Mouse (Mus musculus) neural tube, embryonic 12.5 days (tissue): ENCODE results near the gene Ppcs. TPM values are rescaled to one million over a fixed set of nuclear protein-coding genes. Genes with fewer than 3 reads are reported as not detected.

Experiments used
- ATAC-seq: fragments of 200-750 bp; cut with Nextera tagmentation; 2 replicates; pipeline ENCODE4 v1.8.0; 2017; ENCODE audit warnings: low read depth, mild to moderate bottlenecking, moderate TSS enrichment, moderate library complexity; ENCODE audit not compliant: low FRiP score
- H3K27ac ChIP-seq: fragments of 300-500 bp; sonication (generic); 2 replicates; pipeline ENCODE4 v1.5.1; 2016
- H3K27me3 ChIP-seq: fragments of 300-500 bp; sonication (generic); replicated peaks from 2 replicates; pipeline ENCODE4 v1.6.1; 2016; ENCODE audit warnings: mild to moderate bottlenecking
- H3K36me3 ChIP-seq: fragments of 300-500 bp; sonication (generic); 2 replicates; pipeline ENCODE4 v1.6.1; 2016; ENCODE audit warnings: mild to moderate bottlenecking
- H3K4me1 ChIP-seq: fragments of 300-500 bp; sonication (generic); 2 replicates; pipeline ENCODE4 v1.6.1; 2016
- H3K4me2 ChIP-seq: fragments of 300-500 bp; sonication (generic); replicated peaks from 2 replicates; pipeline ENCODE4 v1.6.1; 2016; ENCODE audit warnings: mild to moderate bottlenecking
- H3K4me3 ChIP-seq: fragments of 300-500 bp; sonication (generic); 2 replicates; pipeline ENCODE4 v1.5.1; 2016
- H3K9ac ChIP-seq: fragments of 300-500 bp; sonication (generic); 2 replicates; pipeline ENCODE4 v1.6.1; 2016; ENCODE audit warnings: mild to moderate bottlenecking
- H3K9me3 ChIP-seq: fragments of 300-500 bp; sonication (generic); 2 replicates; pipeline ENCODE4 v1.6.1; 2016; ENCODE audit warnings: mild to moderate bottlenecking
- WGBS: fragments of 180-500 bp; shearing (Covaris S2); methylation state at CpG from one replicate; pipeline ENCODE4 v1.1.7; 2016; 5-methylcytosine and 5-hydroxymethylcytosine counted together
- polyA plus RNA-seq: library from polyadenylated mRNA; unstranded; fragments of >200 nt; fragmentation: Nextera tagmentation; extraction: Ambion mirVana; gene quantifications from 2 replicates; pipeline ENCODE4 v1.2.1, GENCODE M21; 2016

Ppcs gene
- 20.9 and 22.7 TPM in 2 replicates for polyA plus RNA-seq

DNA sequence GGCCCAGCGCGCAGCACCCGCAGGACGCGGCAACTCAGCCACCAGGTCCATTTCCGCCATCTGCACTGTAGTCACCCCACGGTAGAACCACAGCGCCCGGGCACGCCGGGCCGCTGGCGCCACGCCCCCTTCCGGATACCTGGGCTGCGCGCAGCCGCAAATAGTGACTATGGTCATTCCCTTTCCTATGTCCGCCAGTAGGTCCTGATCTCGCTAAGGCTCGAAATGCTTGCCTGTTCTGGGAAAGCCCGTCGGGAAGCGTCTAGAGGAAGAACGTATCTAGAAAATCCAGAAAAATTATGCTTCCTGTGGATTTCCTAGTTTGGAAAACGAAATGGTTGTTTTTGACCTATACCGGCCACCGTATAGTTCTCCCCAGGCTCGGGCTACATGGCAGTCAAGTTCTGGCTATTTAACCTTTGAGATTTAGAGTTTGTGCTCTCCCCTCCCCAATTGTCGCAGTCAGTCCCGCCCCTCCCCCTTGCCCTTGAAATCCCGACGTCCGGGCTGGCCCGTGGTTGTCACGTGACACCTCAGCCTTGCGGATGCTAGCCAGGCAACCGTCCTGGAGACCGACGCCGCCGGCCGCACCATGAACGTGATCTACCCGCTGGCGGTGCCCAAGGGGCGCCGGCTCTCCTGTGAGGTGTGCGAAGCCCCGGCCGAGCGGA, at the start of gene Ppcs, which contains the start of gene Zmynd12:
Gene Ppcs (minus strand): TSS at position 127 of the 671 bp plus-strand sequence.
Gene Zmynd12 (plus strand): TSS at position 521 of the 671 bp plus-strand sequence.
- H3K4me1 ChIP-seq, result peaks cover 19% of the 10 kb centered on the region
- H3K4me3 ChIP-seq, result peak within 1 kb of the TSS; percentile 65
- peak within 1 kb of the TSS; percentile 77 for H3K9ac ChIP-seq
- no peaks in the 10 kb centered on the region for H3K27me3 ChIP-seq
- no peaks in the 10 kb centered on the region for H3K36me3 ChIP-seq
- WGBS, result under 1% methylated on average over 52 of the region's 52 CpGs
- H3K27ac ChIP-seq, result peak within 1 kb of the TSS; percentile 64
- H3K9me3 ChIP-seq, result no peaks in the 10 kb centered on the region
- peak; percentile 94 for ATAC-seq
- peak within 1 kb of the TSS; percentile 88 for H3K4me2 ChIP-seq

DNA sequence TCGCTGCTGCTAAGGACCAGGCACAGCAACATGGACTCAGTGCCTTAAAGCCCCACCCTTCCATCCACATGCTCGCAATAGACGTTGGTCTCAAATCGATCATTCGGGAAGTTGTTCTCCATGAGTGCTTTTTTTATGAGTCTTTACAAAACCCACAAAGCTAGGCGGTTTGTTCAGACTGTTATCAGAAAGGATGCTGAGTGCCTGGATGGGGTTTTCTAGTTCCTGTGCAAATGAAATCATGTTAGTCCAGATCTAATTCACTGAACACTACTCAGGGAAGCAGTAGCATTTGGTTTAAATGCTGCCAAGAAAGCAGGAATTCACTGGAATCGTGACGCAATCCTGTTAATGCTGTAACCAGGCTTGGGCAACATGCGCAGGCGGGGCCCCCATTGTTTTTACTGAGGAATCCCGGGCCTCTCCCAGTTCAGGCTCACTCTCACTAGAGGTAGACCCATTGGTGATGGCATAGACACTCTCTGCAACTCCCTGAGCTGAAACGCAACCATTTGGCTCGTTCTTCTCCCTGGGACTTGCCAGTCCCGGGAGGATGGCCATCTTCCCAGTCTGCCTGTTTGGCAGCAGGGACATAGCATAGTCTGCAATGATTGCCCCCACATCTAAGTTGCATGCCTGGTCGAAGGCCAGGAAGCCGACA, 45.6 kb upstream of the Ppcs start:
- 90% methylated on average over 16 of the region's 16 CpGs for WGBS
- H3K9me3 ChIP-seq, result no peaks in the 10 kb centered on the region
- no peak for ATAC-seq

DNA sequence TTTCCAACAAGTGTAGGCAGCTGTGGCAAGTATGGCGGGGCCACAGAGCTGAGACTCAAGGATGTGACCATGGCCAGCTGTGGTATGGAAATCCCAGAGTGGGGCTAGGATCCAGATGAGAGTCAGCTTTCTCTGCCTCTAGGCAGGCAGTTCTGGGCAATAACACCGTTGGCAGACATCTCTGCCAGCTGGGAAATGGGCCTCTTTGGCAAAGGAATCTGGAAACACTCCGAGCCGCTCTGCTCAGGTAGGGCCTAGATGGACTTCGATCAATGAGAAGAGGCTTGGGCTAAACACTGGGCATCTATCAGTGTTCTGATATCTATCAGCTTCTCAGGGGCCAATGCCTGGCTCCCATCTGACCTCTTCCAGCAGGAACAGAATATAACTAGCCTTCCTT, 43.6 kb upstream of the Ppcs start:
- Histone ChIP-seq H3K4me1 (peaks cover 16% of the 10 kb centered on the region; the same call in 1 of the 2 replicates), H3K4me2 (no peak overlapping the region), H3K9me3 (no peaks in the 10 kb centered on the region), H3K9ac (no peak overlapping the region), H3K27me3 (no peaks in the 10 kb centered on the region), H3K27ac (no peak overlapping the region), H3K36me3 (no peaks in the 10 kb centered on the region), H3K4me3 (no peak overlapping the region)
- ATAC-seq, result no peak
- WGBS, result 92% methylated on average over 5 of the region's 5 CpGs

More for the DNA sequence above, 45.6 kb upstream of the Ppcs start:
- Histone ChIP-seq H3K36me3 (no peaks in the 10 kb centered on the region), H3K27ac (no peak overlapping the region), H3K9ac (no peak overlapping the region), H3K4me1 (peaks cover 12% of the 10 kb centered on the region; the same call in 1 of the 2 replicates), H3K4me3 (no peak overlapping the region), H3K4me2 (no peak overlapping the region), H3K27me3 (no peaks in the 10 kb centered on the region)

DNA sequence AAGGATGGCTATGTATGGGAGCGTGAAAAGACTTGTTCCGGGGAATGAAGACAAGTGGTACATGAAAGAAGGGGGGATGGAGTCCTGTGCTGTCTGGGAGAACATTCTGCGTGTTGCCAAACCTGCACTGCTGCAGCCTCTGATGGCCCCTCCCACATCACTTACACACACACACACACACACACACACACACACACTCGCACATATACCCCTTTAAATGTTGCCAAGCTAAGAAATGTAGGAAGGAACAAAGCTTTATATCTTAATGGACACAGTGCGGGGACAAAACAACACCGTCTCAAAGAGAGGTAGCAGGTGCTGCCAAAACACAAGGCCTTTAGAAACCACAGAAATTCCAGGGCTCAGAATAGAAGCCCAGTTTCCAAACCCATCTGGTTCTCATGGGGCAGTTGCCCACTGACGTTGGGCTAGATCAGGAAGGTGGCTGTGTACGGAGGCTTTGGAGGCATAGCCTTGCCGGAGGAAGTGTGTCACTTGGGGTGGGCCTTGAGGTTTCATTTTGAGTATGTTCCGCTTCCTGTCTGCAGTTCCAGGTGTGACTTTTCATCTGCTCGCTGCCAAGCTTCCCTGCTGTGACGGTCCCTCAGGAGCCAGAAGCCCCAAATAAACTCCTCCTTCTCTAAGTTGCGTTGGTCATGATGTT, 41.7 kb upstream of the Ppcs start:
- Histone ChIP-seq H3K27ac (no peak overlapping the region), H3K9me3 (no peaks in the 10 kb centered on the region), H3K4me1 (peaks cover 20% of the 10 kb centered on the region; the same call in 1 of the 2 replicates), H3K4me2 (no peak overlapping the region), H3K27me3 (no peaks in the 10 kb centered on the region), H3K36me3 (no peaks in the 10 kb centered on the region), H3K4me3 (no peak overlapping the region), H3K9ac (no peak overlapping the region)
- ATAC-seq, result no peak
- 83% methylated on average over 13 of the region's 13 CpGs for WGBS

- peaks cover 20% of the 10 kb centered on the region; the same call in 1 of the 2 replicates for H3K4me1 ChIP-seq
- no peaks in the 10 kb centered on the region for H3K9me3 ChIP-seq
- H3K9ac ChIP-seq, result no peak overlapping the region
- H3K36me3 ChIP-seq, result no peaks in the 10 kb centered on the region
- peak overlapping the region; percentile 27 for H3K4me2 ChIP-seq
- 52% methylated on average over 11 of the region's 11 CpGs for WGBS
- H3K27me3 ChIP-seq, result no peaks in the 10 kb centered on the region
- H3K4me3 ChIP-seq, result no peak overlapping the region
- ATAC-seq, result peak; percentile 65
- peak overlapping the region; percentile 37; the same call in 1 of the 2 replicates for H3K27ac ChIP-seq
Observed at GRCm38 (mm10) chr4:119462858-119463755, 40.9 kb upstream of the Ppcs start.

GRCm38 (mm10) chr4:119462457-119462856, 40.2 kb upstream of the Ppcs start:
- peaks cover 20% of the 10 kb centered on the region; the same call in 1 of the 2 replicates for H3K4me1 ChIP-seq
- 94% methylated on average over 3 of the region's 3 CpGs for WGBS

GRCm38 (mm10) chr4:119460728-119461141, 38.5 kb upstream of the Ppcs start:
- H3K4me1 ChIP-seq, result peaks cover 20% of the 10 kb centered on the region; the same call in 1 of the 2 replicates
- no peak overlapping the region for H3K9ac ChIP-seq

More at GRCm38 (mm10) chr4:119462457-119462856, 40.2 kb upstream of the Ppcs start:
- no peak overlapping the region for H3K9ac ChIP-seq
- no peaks in the 10 kb centered on the region for H3K27me3 ChIP-seq
- H3K36me3 ChIP-seq, result no peaks in the 10 kb centered on the region
- no peak for ATAC-seq
- H3K27ac ChIP-seq, result peak overlapping the region; percentile 16; the same call in 1 of the 2 replicates
- 0 out of 2 replicates have a peak overlapping the region, but pooled peaks have one; percentile 27 for H3K4me2 ChIP-seq
- H3K9me3 ChIP-seq, result no peaks in the 10 kb centered on the region
- H3K4me3 ChIP-seq, result no peak overlapping the region

DNA sequence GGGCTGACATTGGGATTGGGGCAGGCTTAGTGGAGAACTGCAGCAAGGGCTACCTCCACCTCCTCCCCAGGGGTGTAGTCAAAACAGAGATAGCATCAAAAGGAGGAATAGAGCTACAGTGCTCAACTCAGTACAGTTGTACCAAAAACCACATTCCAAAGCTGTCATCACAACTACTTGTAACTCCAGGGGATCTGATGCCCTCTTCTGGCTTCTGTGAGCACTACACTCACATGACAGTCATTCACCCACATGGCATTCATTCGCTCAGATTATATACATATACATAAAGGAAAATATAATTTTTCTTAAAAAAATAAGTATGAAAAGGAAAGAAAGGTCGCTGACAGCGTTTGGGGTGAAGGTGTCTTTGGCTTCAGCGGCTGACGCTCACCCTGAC, 38.1 kb upstream of the Ppcs start:
- WGBS, result 66% methylated on average over 5 of the region's 5 CpGs
- Histone ChIP-seq H3K36me3 (no peaks in the 10 kb centered on the region), H3K27ac (no peak overlapping the region), H3K4me1 (peaks cover 20% of the 10 kb centered on the region; the same call in 1 of the 2 replicates), H3K9ac (no peak overlapping the region), H3K4me3 (no peak overlapping the region), H3K27me3 (no peaks in the 10 kb centered on the region), H3K4me2 (peak overlapping the region; percentile 12; the same call in 1 of the 2 replicates), H3K9me3 (no peaks in the 10 kb centered on the region)
- ATAC-seq, result no peak

More at GRCm38 (mm10) chr4:119460728-119461141, 38.5 kb upstream of the Ppcs start:
- 30% methylated on average over 8 of the region's 8 CpGs for WGBS
- Histone ChIP-seq H3K27ac (peak overlapping the region; percentile 0; the same call in 1 of the 2 replicates), H3K27me3 (no peaks in the 10 kb centered on the region), H3K4me3 (no peak overlapping the region), H3K36me3 (no peaks in the 10 kb centered on the region), H3K9me3 (no peaks in the 10 kb centered on the region), H3K4me2 (peak overlapping the region; percentile 12; the same call in 1 of the 2 replicates)
- ATAC-seq, result peak; percentile 74

DNA sequence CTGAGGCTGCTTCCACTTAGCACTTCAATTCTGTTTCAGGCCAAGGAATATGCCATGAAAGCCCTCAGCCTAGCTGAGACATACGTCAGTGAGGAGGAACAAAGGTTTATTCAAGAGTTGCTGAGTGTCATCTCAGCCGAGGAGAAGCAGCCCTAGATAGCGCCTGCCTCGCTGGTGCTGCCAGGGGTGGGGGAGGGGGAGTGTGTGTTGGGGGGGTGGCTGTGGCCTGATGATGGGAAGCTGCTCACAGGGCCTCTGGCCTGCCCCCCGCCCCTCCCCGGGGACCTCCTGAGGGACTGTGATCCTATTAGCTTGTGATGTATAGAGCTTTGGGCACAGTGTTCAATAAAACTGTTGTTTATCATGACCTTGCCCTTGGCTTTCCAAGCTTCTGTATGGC, 31.3 kb upstream of the Ppcs start:
- no peak overlapping the region for H3K9ac ChIP-seq
- H3K36me3 ChIP-seq, result no peaks in the 10 kb centered on the region
- no peak overlapping the region for H3K27ac ChIP-seq
- H3K4me1 ChIP-seq, result peaks cover 3% of the 10 kb centered on the region; the same call in 1 of the 2 replicates
- no peaks in the 10 kb centered on the region for H3K9me3 ChIP-seq
- no peak overlapping the region for H3K4me3 ChIP-seq
- 15% methylated on average over 6 of the region's 6 CpGs for WGBS
- no peaks in the 10 kb centered on the region for H3K27me3 ChIP-seq
- peak; percentile 81 for ATAC-seq
- 0 out of 2 replicates have a peak overlapping the region, but pooled peaks have one; percentile 9 for H3K4me2 ChIP-seq

DNA sequence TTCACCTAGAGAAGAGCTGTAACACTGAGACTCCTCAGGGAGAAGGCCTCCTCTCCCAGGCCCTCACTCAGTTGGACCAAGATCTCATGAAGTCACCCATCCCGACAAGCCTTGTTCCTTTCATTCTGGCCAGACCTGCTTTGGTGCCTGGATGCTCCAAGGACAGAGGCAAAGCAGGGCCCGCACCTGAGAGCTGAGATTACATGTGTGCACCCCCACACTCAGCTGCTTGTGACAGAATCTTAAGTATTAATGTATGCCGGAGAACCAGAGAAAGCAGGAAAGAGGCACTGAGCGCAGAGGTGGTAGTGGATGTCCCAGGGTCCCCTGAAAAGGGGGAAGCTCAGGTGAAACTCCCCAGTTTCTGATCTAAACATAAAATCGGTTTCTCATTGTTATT, 30.9 kb upstream of the Ppcs start:
- no peak for ATAC-seq
- WGBS, result 70% methylated on average over 5 of the region's 5 CpGs
- Histone ChIP-seq H3K4me3 (no peak overlapping the region), H3K27ac (no peak overlapping the region), H3K27me3 (no peaks in the 10 kb centered on the region), H3K4me2 (no peak overlapping the region), H3K9me3 (no peaks in the 10 kb centered on the region), H3K9ac (no peak overlapping the region), H3K36me3 (no peaks in the 10 kb centered on the region), H3K4me1 (peaks cover 3% of the 10 kb centered on the region; the same call in 1 of the 2 replicates)

DNA sequence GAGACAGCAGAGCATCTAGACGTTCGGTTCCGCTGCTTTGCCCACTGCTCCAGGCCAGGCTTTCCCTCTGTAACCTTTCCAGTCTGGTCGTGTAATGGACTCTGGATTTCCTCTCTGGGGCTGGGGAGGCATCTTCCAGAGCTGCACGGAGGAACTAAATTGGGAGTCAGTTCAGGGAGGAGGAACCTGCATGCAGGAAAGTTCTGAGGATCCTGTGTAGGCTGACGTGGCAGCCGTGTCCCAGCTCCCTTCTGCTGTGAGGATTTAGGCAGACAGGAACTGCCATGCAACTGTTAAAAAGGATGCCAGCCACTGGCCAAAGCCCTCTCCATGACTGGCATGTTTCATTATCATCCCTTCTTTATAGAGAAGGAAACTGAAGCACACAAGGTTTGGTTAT, 28.2 kb upstream of the Ppcs start:
- Histone ChIP-seq H3K4me1 (peaks cover 3% of the 10 kb centered on the region; the same call in 1 of the 2 replicates), H3K36me3 (no peaks in the 10 kb centered on the region), H3K4me2 (no peak overlapping the region), H3K9me3 (no peaks in the 10 kb centered on the region), H3K4me3 (no peak overlapping the region), H3K27ac (no peak overlapping the region), H3K27me3 (no peaks in the 10 kb centered on the region), H3K9ac (no peak overlapping the region)
- ATAC-seq, result no peak
- 77% methylated on average over 7 of the region's 7 CpGs for WGBS
